Mouse (Mus musculus): Measurements from ENCODE around the gene Stard9. TPM values are rescaled to one million over a fixed set of nuclear protein-coding genes. Genes with fewer than 3 reads are reported as not detected.

Stard9 gene
- polyA plus RNA-seq, 1 experiment from 2014 or later: 6.4 TPM

GRCm38 (mm10) chr2:120761922-120762321 is 133.0 kb downstream of the Stard9 start:
- no peak overlapping the region for H3K4me2 ChIP-seq (replicated peaks; ENCODE audit: low read depth, low read length)
- ATAC-seq (ENCODE audit: low FRiP score): no peak
- H3K27me3 ChIP-seq (ENCODE audit: control insufficient read depth, insufficient read depth, low read length): no peaks in the 10 kb centered on the region
- H3K4me3 ChIP-seq (ENCODE audit: low read depth, low read length): no peak overlapping the region
- no peaks in the 10 kb centered on the region for H3K9me3 ChIP-seq (ENCODE audit: control insufficient read depth, low read length)
- no peaks in the 10 kb centered on the region for H3K4me1 ChIP-seq (replicated peaks; ENCODE audit: control insufficient read depth, insufficient read depth, low read length)
- no peak for DNase-seq (ENCODE audit: low spot score)
- no peak overlapping the region for H3K9ac ChIP-seq (ENCODE audit: low read depth, low read length)
- no peak overlapping the region for H3K27ac ChIP-seq (ENCODE audit: low read depth, low read length)
- no peaks in the 10 kb centered on the region for H3K36me3 ChIP-seq (ENCODE audit: control insufficient read depth, insufficient read depth, low read length)

- DNase-seq (ENCODE audit: low spot score): no peak
- no peak overlapping the region for H3K27ac ChIP-seq (ENCODE audit: low read depth, low read length)
- H3K27me3 ChIP-seq (ENCODE audit: control insufficient read depth, insufficient read depth, low read length): no peaks in the 10 kb centered on the region
- no peak overlapping the region for H3K9ac ChIP-seq (ENCODE audit: low read depth, low read length)
- no peak for ATAC-seq (ENCODE audit: low FRiP score)
- no peaks in the 10 kb centered on the region for H3K9me3 ChIP-seq (ENCODE audit: control insufficient read depth, low read length)
- H3K36me3 ChIP-seq (ENCODE audit: control insufficient read depth, insufficient read depth, low read length): no peaks in the 10 kb centered on the region
- no peak overlapping the region for H3K4me2 ChIP-seq (replicated peaks; ENCODE audit: low read depth, low read length)
- no peaks in the 10 kb centered on the region for H3K4me1 ChIP-seq (replicated peaks; ENCODE audit: control insufficient read depth, insufficient read depth, low read length)
- 92% methylated on average over 2 of the region's 2 CpGs for WGBS
- no peak overlapping the region for H3K4me3 ChIP-seq (ENCODE audit: low read depth, low read length)
These were observed 141.5 kb downstream of the Stard9 start for GRCm38 (mm10) chr2:120770265-120770935.

Other genes with a start within 250 kb of the Stard9 start
- gene Ganc, start 225.2 kb upstream of the Stard9 start, polyA plus RNA-seq (2014; fragmentation: Nextera tagmentation; extraction: Ambion mirVana): 8.8 and 9.2 TPM in 2 replicates
- gene Tmem87a, start 225.0 kb upstream of the Stard9 start, polyA plus RNA-seq (2014; fragmentation: Nextera tagmentation; extraction: Ambion mirVana): 11.9 and 17.0 TPM in 2 replicates
- 1.6 and 1.7 TPM in 2 replicates for gene Capn3, start 173.1 kb upstream of the Stard9 start, polyA plus RNA-seq (2014; fragmentation: Nextera tagmentation; extraction: Ambion mirVana)
- 59.8 and 72.6 TPM in 2 replicates for gene Zfp106, start 65.3 kb upstream of the Stard9 start, polyA plus RNA-seq (2014; fragmentation: Nextera tagmentation; extraction: Ambion mirVana)
- gene Snap23, start 61.5 kb upstream of the Stard9 start, polyA plus RNA-seq (2014; fragmentation: Nextera tagmentation; extraction: Ambion mirVana): 47.3 and 55.3 TPM in 2 replicates
- 36.0 and 40.6 TPM in 2 replicates for gene Haus2, start 19.7 kb upstream of the Stard9 start, polyA plus RNA-seq (2014; fragmentation: Nextera tagmentation; extraction: Ambion mirVana)
- gene Lrrc57, start 19.6 kb upstream of the Stard9 start, polyA plus RNA-seq (2014; fragmentation: Nextera tagmentation; extraction: Ambion mirVana): 34.0 and 39.3 TPM in 2 replicates
- 5.6 and 7.1 TPM in 2 replicates for gene Cdan1, start 221.0 kb downstream of the Stard9 start, polyA plus RNA-seq (2014; fragmentation: Nextera tagmentation; extraction: Ambion mirVana)
- gene Ttbk2, start 221.5 kb downstream of the Stard9 start, polyA plus RNA-seq (2014; fragmentation: Nextera tagmentation; extraction: Ambion mirVana): 12.1 and 13.1 TPM in 2 replicates